Mouse (Mus musculus) small intestine, adult 2 months (tissue): ENCODE data around the gene Rnf138rt1.

Experiments used
- CTCF ChIP-seq: fragments of 200-500 bp; IDR thresholded peaks from 2 replicates; pipeline ENCODE4 v1.5.1; 2012; ENCODE audit warnings: low read depth, mild to moderate bottlenecking, control low read depth, inconsistent platforms, low read length, moderate library complexity, mixed read lengths; ENCODE audit not compliant: insufficient replicate concordance, insufficient read length; ENCODE audit errors: extremely low read depth
- POLR2A ChIP-seq: fragments of 200-500 bp; IDR thresholded peaks from 2 replicates; pipeline ENCODE4 v1.6.1; 2012; ENCODE audit warnings: low read depth, mild to moderate bottlenecking, control low read depth, inconsistent platforms, low read length, moderate library complexity

GRCm38 (mm10) chrX:163745996-163746395 lies 15.1 kb downstream of the Rnf138rt1 start:
- TF ChIP-seq CTCF, result no peak
- TF ChIP-seq POLR2A, result no peak
